Mouse (Mus musculus): ENCODE results near the gene Rpl36al.

GRCm38 (mm10) chr12:69186811-69187471 lies 3.1 kb upstream of the Rpl36al start:
- no peak for TF ChIP-seq POLR2A (IDR thresholded peaks at IDR 0.05; ENCODE audit: insufficient read depth, low read depth, low read length)
- TF ChIP-seq CTCF (IDR thresholded peaks at IDR 0.05; ENCODE audit: insufficient read depth, low read depth, low read length) = no peak

Data from olfactory bulb, adult 2 months (tissue).